ENCODE assay signal across 8 mouse cellular contexts in genomic region chr9:75037451-75038356, GRCm38 (mm10). TPM values are rescaled to one million over a fixed set of nuclear protein-coding genes. Genes with fewer than 3 reads are reported as not detected.
A peak's percentile ranks its signal among the peaks of the same experiment; 100 is the strongest.
DNase-seq lines count a peak whose midpoint lies in the region; ATAC-seq and TF ChIP-seq lines count a peak whose summit lies in the region.

Arpp19 (plus strand) TSS chr9:75037614.

- peak; percentile 19; the same call in 1 of the 2 replicates for TF ChIP-seq CTCF in midbrain, postnatal 0 days (IDR thresholded peaks at IDR 0.05)

- no peaks in the 10 kb centered on the region for H3K27me3 ChIP-seq in embryonic facial prominence, embryonic 14.5 days (replicated peaks; ENCODE audit: control insufficient read depth, insufficient read depth, low read length)
- no peaks in the 10 kb centered on the region for H3K27me3 ChIP-seq in limb, embryonic 14.5 days (ENCODE audit: control insufficient read depth, insufficient read depth, low read length)
- H3K27me3 ChIP-seq in midbrain, postnatal 0 days (ENCODE audit: insufficient read depth, low read length): no peaks in the 10 kb centered on the region

- no peaks in the 10 kb centered on the region for H3K9me3 ChIP-seq in embryonic facial prominence, embryonic 14.5 days (ENCODE audit: control insufficient read depth, low read length)
- no peaks in the 10 kb centered on the region for H3K9me3 ChIP-seq in limb, embryonic 14.5 days (ENCODE audit: control insufficient read depth, low read length)
- H3K9me3 ChIP-seq in midbrain, postnatal 0 days (ENCODE audit: low read length): no peaks in the 10 kb centered on the region

- peak; percentile 69; the same call in 1 of the 2 replicates for TF ChIP-seq POLR2A in limb, embryonic 14.5 days (IDR thresholded peaks at IDR 0.05; ENCODE audit: borderline replicate concordance, extremely low read depth, insufficient read depth, insufficient read length)

- peak within 1 kb of the TSS; percentile 69 for H3K4me2 ChIP-seq in embryonic facial prominence, embryonic 14.5 days (ENCODE audit: low read depth, low read length)
- peak within 1 kb of the TSS; percentile 61 for H3K4me2 ChIP-seq in limb, embryonic 14.5 days (replicated peaks; ENCODE audit: low read depth, low read length, severe bottlenecking)
- H3K4me2 ChIP-seq in midbrain, postnatal 0 days (ENCODE audit: low read depth, low read length, poor library complexity, severe bottlenecking): peak within 1 kb of the TSS; percentile 65

- peak within 1 kb of the TSS; percentile 94 for H3K9ac ChIP-seq in embryonic facial prominence, embryonic 14.5 days (ENCODE audit: low read depth, low read length)
- H3K9ac ChIP-seq in limb, embryonic 14.5 days (ENCODE audit: low read depth, low read length, severe bottlenecking): peak within 1 kb of the TSS; percentile 94
- H3K9ac ChIP-seq in midbrain, postnatal 0 days (replicated peaks; ENCODE audit: low read length, poor library complexity, severe bottlenecking): peak within 1 kb of the TSS; percentile 75

- peak; percentile 97 for ATAC-seq in embryonic facial prominence, embryonic 14.5 days (ENCODE audit: low read depth)
- peak; percentile 94 for ATAC-seq in limb, embryonic 14.5 days (ENCODE audit: low FRiP score, low read depth)
- ATAC-seq in midbrain, postnatal 0 days (ENCODE audit: low FRiP score): peak; percentile 95

- H3K36me3 ChIP-seq in embryonic facial prominence, embryonic 14.5 days (ENCODE audit: control insufficient read depth, insufficient read depth, low read length): 0 out of 2 replicates have a peak, but pooled peaks cover 11% of the 10 kb centered on the region
- H3K36me3 ChIP-seq in limb, embryonic 14.5 days (ENCODE audit: control insufficient read depth, insufficient read depth, low read length): peaks cover under 1% of the 10 kb centered on the region
- no peaks in the 10 kb centered on the region for H3K36me3 ChIP-seq in midbrain, postnatal 0 days (ENCODE audit: insufficient read depth, low read length)

- H3K27ac ChIP-seq in embryonic facial prominence, embryonic 14.5 days (replicated peaks; ENCODE audit: low read depth, low read length): peak within 1 kb of the TSS; percentile 79
- peak within 1 kb of the TSS; percentile 74; the same call in 1 of the 2 replicates for H3K27ac ChIP-seq in limb, embryonic 14.5 days (replicated peaks; ENCODE audit: low read depth, low read length)
- H3K27ac ChIP-seq in midbrain, postnatal 0 days (ENCODE audit: low read depth, low read length): peak within 1 kb of the TSS; percentile 69

- peak; percentile 86 for DNase-seq in 3T3-L1 (ENCODE audit: low read depth, low spot score)
- peak; percentile 53 to 69 for DNase-seq in adrenal gland, postnatal 4 days (ENCODE audit: low spot score in 2 of 2)
- peak; percentile 95 for DNase-seq in embryonic facial prominence, embryonic 14.5 days (ENCODE audit: low spot score)
- peak; percentile 80 for DNase-seq in heart, adult 8-10 months (ENCODE audit: low spot score)
- peak; percentile 91 for DNase-seq in kidney, adult 9 months
- DNase-seq in limb, embryonic 14.5 days (ENCODE audit: low spot score): peak; percentile 91
- DNase-seq in midbrain, postnatal 0 days (ENCODE audit: low spot score): peak; percentile 93
- peak; percentile 55 to 68 for DNase-seq in spleen, postnatal 14 days (ENCODE audit: low spot score in 2 of 2)

- peaks cover 12% of the 10 kb centered on the region for H3K4me1 ChIP-seq in embryonic facial prominence, embryonic 14.5 days (ENCODE audit: control insufficient read depth, insufficient read depth, low read length)
- peaks cover 10% of the 10 kb centered on the region for H3K4me1 ChIP-seq in limb, embryonic 14.5 days (ENCODE audit: control insufficient read depth, insufficient read depth, low read length)
- no peaks in the 10 kb centered on the region for H3K4me1 ChIP-seq in midbrain, postnatal 0 days (ENCODE audit: insufficient read depth, low read length)

- H3K4me3 ChIP-seq in embryonic facial prominence, embryonic 14.5 days (ENCODE audit: low read depth, low read length): peak within 1 kb of the TSS; percentile 92
- H3K4me3 ChIP-seq in limb, embryonic 14.5 days (replicated peaks; ENCODE audit: low read length): peak within 1 kb of the TSS; percentile 94
- H3K4me3 ChIP-seq in midbrain, postnatal 0 days (ENCODE audit: low read depth, low read length): peak within 1 kb of the TSS; percentile 74

- WGBS in embryonic facial prominence, embryonic 14.5 days: under 1% methylated on average over 35 of the region's 73 CpGs
- 1% methylated on average over 40 of the region's 73 CpGs for WGBS in limb, embryonic 14.5 days
- WGBS in midbrain, postnatal 0 days: under 1% methylated on average over 68 of the region's 73 CpGs

RNA-seq across cellular contexts. Expression of gene Arpp19, which starts in this region (rescaled TPM):
- total RNA-seq in adrenal gland, postnatal 4 days (2021): 100 to 1,000 TPM; 246 to 283 TPM
- 244 and 272 TPM in 2 replicates for polyA plus RNA-seq in embryonic facial prominence, embryonic 14.5 days (2014; fragmentation: Nextera tagmentation; extraction: Ambion mirVana)
- total RNA-seq in heart, adult 8-10 months (2022): 100 to 1,000 TPM; 151 to 245 (median 188) TPM
- polyA plus RNA-seq in limb, embryonic 14.5 days (2012; rRNA removed): 64.5 and 73.2 TPM in 2 replicates
- polyA plus RNA-seq in limb, embryonic 14.5 days (2014; fragmentation: Nextera tagmentation; extraction: Ambion mirVana): 280 and 290 TPM in 2 replicates
- 94.0 and 96.9 TPM in 2 replicates for total RNA-seq in midbrain, postnatal 0 days (2014; rRNA removed)
- 188 and 192 TPM in 2 replicates for polyA plus RNA-seq in midbrain, postnatal 0 days (2015; fragmentation: Nextera tagmentation; extraction: Ambion mirVana)

Comparison
In these comparisons a context has a peak if more than half of its experiments do, and no peak if none do; other contexts are left out.
1. Peak in every context shown above with its lines: DNase-seq, ATAC-seq, H3K4me3 ChIP-seq and H3K27ac ChIP-seq.